Mouse (Mus musculus) E14TG2a.4 (cell line): ENCODE measurements around the gene Letmd1.
A peak's percentile ranks its signal among the peaks of the same experiment; 100 is the strongest.
"Not testable (repeated sequence)": the region's sequence is repeated elsewhere in the genome, so short reads cannot be mapped to it uniquely, and the experiment has no call there.

Experiments
- H3K27me3 ChIP-seq: 2 replicates; pipeline ENCODE4 v1.6.1; 2014; ENCODE audit warnings: low read length, control low read depth; ENCODE audit not compliant: insufficient read depth
- H3K36me3 ChIP-seq: 2 replicates; pipeline ENCODE4 v1.6.1; 2014; ENCODE audit warnings: low read length, control low read depth; ENCODE audit not compliant: insufficient read depth
- H3K4me1 ChIP-seq: replicated peaks from 2 replicates; pipeline ENCODE4 v1.6.1; 2014; ENCODE audit warnings: low read depth, low read length, control low read depth
- H3K4me3 ChIP-seq: replicated peaks from 2 replicates; pipeline ENCODE4 v1.5.1; 2014; ENCODE audit warnings: mild to moderate bottlenecking, low read length
- H3K9me3 ChIP-seq: 2 replicates; pipeline ENCODE4 v1.6.1; 2014; ENCODE audit warnings: low read length, control low read depth
- CTCF ChIP-seq: conservative IDR thresholded peaks from 2 replicates; pipeline ENCODE4 v1.5.1; 2014; ENCODE audit warnings: low read length
- NANOG ChIP-seq: IDR thresholded peaks from 2 replicates; pipeline ENCODE4 v1.6.1; 2014; ENCODE audit warnings: borderline replicate concordance, low read length, mixed read lengths
- POU5F1 ChIP-seq: IDR thresholded peaks from 2 replicates; pipeline ENCODE4 v1.6.1; 2014; ENCODE audit warnings: low read length, borderline replicate concordance

The Letmd1 gene

DNA sequence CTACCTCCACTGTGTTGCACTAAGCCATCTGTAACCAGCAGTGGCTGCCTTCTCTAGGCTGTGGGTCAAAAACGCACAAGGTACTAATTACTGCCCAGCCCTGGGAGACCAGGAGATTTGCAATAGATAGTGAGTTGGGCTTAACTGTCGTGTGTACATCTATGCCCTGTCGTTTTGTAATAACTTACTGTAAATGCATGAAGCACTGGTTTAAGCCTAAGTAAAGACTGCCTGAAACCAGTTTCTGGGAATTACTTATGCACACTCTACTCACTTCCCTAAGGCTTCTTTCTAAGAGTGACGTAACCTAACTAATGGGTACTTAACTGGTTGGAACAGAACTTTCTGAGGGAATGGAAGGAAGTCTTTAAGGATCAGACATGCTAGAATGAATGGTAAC is 10.1 kb downstream of the Letmd1 start:
- TF ChIP-seq POU5F1 (no peak), NANOG (no peak), CTCF (no peak)
- Histone ChIP-seq H3K9me3 (no peaks in the 10 kb centered on the region), H3K36me3 (peaks cover 47% of the 10 kb centered on the region), H3K4me3 (no peak overlapping the region), H3K27me3 (peaks cover 24% of the 10 kb centered on the region), H3K4me1 (peaks cover 80% of the 10 kb centered on the region)

GRCm38 (mm10) chr15:100485576-100485975 is 16.8 kb downstream of the Letmd1 start:
- Histone ChIP-seq H3K36me3 (peaks cover 73% of the 10 kb centered on the region), H3K9me3 (no peaks in the 10 kb centered on the region), H3K4me3 (no peak overlapping the region), H3K27me3 (0 out of 2 replicates have a peak, but pooled peaks cover 5% of the 10 kb centered on the region), H3K4me1 (peaks cover 88% of the 10 kb centered on the region)
- TF ChIP-seq CTCF (no peak), POU5F1 (no peak), NANOG (no peak)

- Histone ChIP-seq H3K9me3 (no peaks in the 10 kb centered on the region), H3K4me3 (no peak overlapping the region), H3K27me3 (0 out of 2 replicates have a peak, but pooled peaks cover 5% of the 10 kb centered on the region), H3K36me3 (peaks cover 64% of the 10 kb centered on the region), H3K4me1 (peaks cover 85% of the 10 kb centered on the region)
- no peak for TF ChIP-seq CTCF
- no peak for TF ChIP-seq NANOG
- TF ChIP-seq POU5F1 = no peak
Observed at GRCm38 (mm10) chr15:100486450-100486849, 17.6 kb downstream of the Letmd1 start.

DNA sequence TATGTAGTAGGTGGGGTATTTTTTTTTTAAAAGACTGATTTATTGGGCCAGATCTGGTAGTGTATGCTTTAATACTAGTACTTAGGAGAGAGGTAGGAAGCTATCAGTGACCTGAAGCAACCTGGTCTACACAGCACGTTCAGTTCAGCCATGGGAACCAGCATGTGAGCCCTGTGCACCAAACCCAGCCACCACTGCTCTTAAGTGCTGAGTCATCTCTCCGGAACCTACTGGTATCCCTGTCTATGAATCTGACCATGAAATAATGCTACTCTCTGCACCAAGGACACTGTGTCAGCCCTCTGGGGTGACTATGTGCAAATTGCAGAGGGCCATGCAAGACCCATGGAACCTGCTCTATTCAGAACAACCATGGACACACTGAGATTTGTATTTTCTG is 18.2 kb downstream of the Letmd1 start:
- Histone ChIP-seq H3K9me3 (no peaks in the 10 kb centered on the region), H3K36me3 (peaks cover 58% of the 10 kb centered on the region), H3K4me1 (peaks cover 82% of the 10 kb centered on the region), H3K27me3 (peaks cover 7% of the 10 kb centered on the region; the same call in 1 of the 2 replicates), H3K4me3 (no peak overlapping the region)
- TF ChIP-seq POU5F1 (no peak), CTCF (no peak)

DNA sequence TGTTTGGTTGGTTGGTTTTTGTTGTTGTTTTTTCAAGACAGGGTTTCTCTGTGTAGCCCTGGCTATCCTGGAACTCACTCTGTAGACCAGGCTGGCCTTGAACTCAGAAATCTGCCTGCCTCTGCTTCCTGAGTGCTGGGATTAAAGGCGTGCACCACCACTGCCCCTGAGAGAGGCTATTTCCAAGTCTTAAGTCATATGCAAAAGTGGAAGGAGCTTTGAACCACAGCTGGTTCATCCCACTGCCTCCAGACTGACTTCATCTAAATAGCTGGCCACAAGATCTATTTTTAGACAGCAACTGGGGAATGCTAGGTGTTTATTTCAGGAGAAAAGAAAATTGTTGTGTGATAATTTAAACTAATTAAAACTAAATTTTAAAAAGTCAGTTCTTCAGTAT is 19.5 kb downstream of the Letmd1 start:
- Histone ChIP-seq H3K4me1 (peaks cover 76% of the 10 kb centered on the region), H3K36me3 (peaks cover 46% of the 10 kb centered on the region), H3K27me3 (peaks cover 10% of the 10 kb centered on the region)
- H3K4me3 ChIP-seq, H3K9me3 ChIP-seq: not testable (repeated sequence)

DNA sequence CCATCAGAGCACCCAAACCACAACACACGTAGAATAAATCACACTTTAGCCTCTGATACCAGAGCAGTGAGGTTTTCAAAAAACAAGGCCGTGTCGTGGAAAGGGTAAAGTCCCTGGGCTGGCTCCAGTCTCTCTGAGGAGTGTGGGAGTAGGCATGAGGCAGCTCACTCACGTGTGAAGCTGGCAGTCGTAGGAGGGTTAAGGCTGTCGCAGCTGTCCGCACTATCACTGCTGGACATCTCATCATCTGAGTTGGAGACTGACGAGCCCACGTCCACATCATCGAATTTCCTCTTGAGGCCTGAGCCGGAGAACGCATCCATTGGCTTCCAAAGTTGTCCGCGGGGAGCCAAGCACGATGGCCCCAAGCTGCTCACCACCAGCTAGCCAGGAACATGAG is 20.4 kb downstream of the Letmd1 start:
- TF ChIP-seq CTCF (no peak), NANOG (no peak), POU5F1 (no peak)
- Histone ChIP-seq H3K27me3 (peaks cover 20% of the 10 kb centered on the region), H3K9me3 (no peaks in the 10 kb centered on the region), H3K4me3 (no peak overlapping the region), H3K4me1 (peaks cover 78% of the 10 kb centered on the region), H3K36me3 (peaks cover 37% of the 10 kb centered on the region)

- Histone ChIP-seq H3K27me3 (peaks cover 24% of the 10 kb centered on the region), H3K4me1 (peaks cover 58% of the 10 kb centered on the region), H3K9me3 (no peaks in the 10 kb centered on the region), H3K4me3 (no peak overlapping the region), H3K36me3 (peaks cover 21% of the 10 kb centered on the region)
- no peak for TF ChIP-seq NANOG
- TF ChIP-seq POU5F1 = no peak
- TF ChIP-seq CTCF = no peak
Observed at GRCm38 (mm10) chr15:100491966-100492365, 23.1 kb downstream of the Letmd1 start.

GRCm38 (mm10) chr15:100494647-100495046 is 25.8 kb downstream of the Letmd1 start:
- Histone ChIP-seq H3K27me3 (peaks cover 27% of the 10 kb centered on the region), H3K9me3 (peaks cover 13% of the 10 kb centered on the region), H3K4me3 (peak overlapping the region; percentile 85), H3K36me3 (no peaks in the 10 kb centered on the region), H3K4me1 (peaks cover 32% of the 10 kb centered on the region)
- no peak for TF ChIP-seq POU5F1
- TF ChIP-seq NANOG = no peak
- no peak for TF ChIP-seq CTCF

DNA sequence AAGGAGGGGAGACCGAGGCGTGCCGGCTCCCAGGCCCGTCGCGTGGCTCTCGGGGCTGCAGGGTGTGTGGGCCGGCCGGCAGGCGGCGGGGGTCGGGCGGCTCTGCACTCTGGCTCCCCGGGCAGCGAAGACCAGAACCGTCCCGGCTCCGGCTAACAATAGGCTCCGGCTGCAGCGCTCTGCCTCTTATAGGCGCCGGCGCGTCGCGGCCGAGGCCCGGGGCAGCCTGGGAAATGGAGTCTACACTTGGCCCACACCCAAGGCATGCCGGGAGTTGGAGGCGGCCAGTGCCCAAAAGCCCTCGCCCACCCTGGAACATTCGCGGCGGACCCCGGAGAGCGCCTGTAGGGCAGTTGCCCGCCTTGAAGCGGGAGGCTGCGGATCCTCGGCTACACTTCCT is 26.3 kb downstream of the Letmd1 start, which contains the start of gene Csrnp2:
Gene Csrnp2, minus strand, starts transcription at position 387 of the 400 bp plus-strand sequence.
- peak within 1 kb of the TSS; percentile 85 for H3K4me3 ChIP-seq
- TF ChIP-seq POU5F1 (no peak), CTCF (no peak), NANOG (no peak)
- no peaks in the 10 kb centered on the region for H3K36me3 ChIP-seq
- peaks cover 15% of the 10 kb centered on the region for H3K9me3 ChIP-seq
- peaks cover 27% of the 10 kb centered on the region for H3K27me3 ChIP-seq
- peaks cover 30% of the 10 kb centered on the region for H3K4me1 ChIP-seq

GRCm38 (mm10) chr15:100499506-100499905 is 30.7 kb downstream of the Letmd1 start:
- H3K4me3 ChIP-seq, H3K27me3 ChIP-seq, H3K36me3 ChIP-seq, H3K4me1 ChIP-seq: not testable (repeated sequence)
- peaks cover 19% of the 10 kb centered on the region for H3K9me3 ChIP-seq
